Mouse (Mus musculus) G1E (cell line): ENCODE data around the gene Cenpc1.

ENCODE experiments used
- CTCF ChIP-seq: IDR thresholded peaks from 2 replicates; pipeline ENCODE4 v1.5.1; 2012; ENCODE audit warnings: low read depth, low read length, inconsistent platforms, mixed read lengths
- GATA1 ChIP-seq: IDR thresholded peaks from 2 replicates; pipeline ENCODE4 v1.6.1; 2012; ENCODE audit warnings: borderline replicate concordance, low read length, inconsistent platforms, mixed read lengths
- GATA2 ChIP-seq: IDR thresholded peaks from 2 replicates; pipeline ENCODE4 v1.6.1; 2012; ENCODE audit warnings: low read depth, low read length, inconsistent platforms, borderline replicate concordance
- POLR2AphosphoS5 ChIP-seq: IDR thresholded peaks from 2 replicates; pipeline ENCODE4 v1.6.1; 2012; ENCODE audit warnings: low read depth, low read length, inconsistent platforms; ENCODE audit not compliant: insufficient replicate concordance
- TAL1 ChIP-seq: conservative IDR thresholded peaks from 2 replicates; pipeline ENCODE4 v1.6.1; 2012; ENCODE audit warnings: low read depth, low read length, inconsistent platforms, mixed read lengths

- no peak for TF ChIP-seq CTCF
- no peak for TF ChIP-seq GATA2
- TF ChIP-seq TAL1, result no peak
- no peak for TF ChIP-seq GATA1
- no peak for TF ChIP-seq POLR2AphosphoS5
Observed at GRCm38 (mm10) chr5:85962791-85963190, 102.6 kb downstream of the Cenpc1 start.
